Mouse (Mus musculus) WW6 (cell line): ENCODE results near the gene Clta.

ENCODE experiments used
- DNase-seq: peaks from one replicate; pipeline ENCODE4 v3.0.0-alpha.2; 2013; ENCODE audit warnings: low read depth, low spot score

Clta gene

GRCm38 (mm10) chr4:44004126-44004525 is at the start of gene Clta:
Clta (plus strand) TSS chr4:44004452.
- DNase-seq: no peak

GRCm38 (mm10) chr4:43957292-43957845 is 46.9 kb upstream of the Clta start, which contains the start of gene Glipr2:
Glipr2 (plus strand) TSS chr4:43957401.
- DNase-seq: peak; percentile 92

- DNase-seq: peak; percentile 43
Observed at GRCm38 (mm10) chr4:43957846-43958461, 46.3 kb upstream of the Clta start.

GRCm38 (mm10) chr4:43959523-43960179 is 44.6 kb upstream of the Clta start:
- no peak for DNase-seq

- DNase-seq: no peak
Observed at GRCm38 (mm10) chr4:43960207-43960606, 44.0 kb upstream of the Clta start.

GRCm38 (mm10) chr4:43964326-43964833 is 39.9 kb upstream of the Clta start:
- DNase-seq: no peak

- DNase-seq: no peak
Observed at GRCm38 (mm10) chr4:43964951-43965684, 39.1 kb upstream of the Clta start.

- DNase-seq: no peak
Observed at GRCm38 (mm10) chr4:43965856-43966535, 38.3 kb upstream of the Clta start.

GRCm38 (mm10) chr4:43968650-43969049 is 35.6 kb upstream of the Clta start:
- DNase-seq: no peak

- DNase-seq: no peak
Observed at GRCm38 (mm10) chr4:43969373-43969772, 34.9 kb upstream of the Clta start.

GRCm38 (mm10) chr4:43970393-43971330 is 33.6 kb upstream of the Clta start:
- no peak for DNase-seq

GRCm38 (mm10) chr4:43971541-43972136 is 32.6 kb upstream of the Clta start:
- no peak for DNase-seq

- no peak for DNase-seq
Observed at GRCm38 (mm10) chr4:43972137-43972591, 32.1 kb upstream of the Clta start.

- no peak for DNase-seq
Observed at GRCm38 (mm10) chr4:43973526-43973981, 30.7 kb upstream of the Clta start.

- DNase-seq: no peak
Observed at GRCm38 (mm10) chr4:43974914-43975616, 29.2 kb upstream of the Clta start.

GRCm38 (mm10) chr4:43976223-43976740 is 28.0 kb upstream of the Clta start:
- DNase-seq: no peak

GRCm38 (mm10) chr4:43978521-43979443 is 25.5 kb upstream of the Clta start:
- DNase-seq: no peak

GRCm38 (mm10) chr4:43979746-43980145 is 24.5 kb upstream of the Clta start:
- DNase-seq: no peak
